8 mouse cellular contexts compared by ENCODE assay signal in genomic region chr10:58559098-58559497, GRCm38 (mm10).
DNase-seq lines count a peak whose midpoint lies in the region; ATAC-seq lines count a peak whose summit lies in the region.

No protein-coding gene starts in this region.

- H3K27ac ChIP-seq in limb, embryonic 10.5 days: no peak overlapping the region

- no peaks in the 10 kb centered on the region for H3K4me1 ChIP-seq in limb, embryonic 10.5 days

- no peaks in the 10 kb centered on the region for H3K9me3 ChIP-seq in limb, embryonic 10.5 days (replicated peaks)

- no peaks in the 10 kb centered on the region for H3K27me3 ChIP-seq in limb, embryonic 10.5 days (ENCODE audit: low read depth, poor library complexity, severe bottlenecking)

- WGBS in limb, embryonic 10.5 days: 28% methylated on average over 7 of the region's 7 CpGs

- H3K4me3 ChIP-seq in limb, embryonic 10.5 days: no peak overlapping the region

- peak; percentile 14 to 30 for DNase-seq in adrenal gland, adult 18-20 months (ENCODE audit: low spot score in 2 of 2)
- no peak for DNase-seq in adrenal gland, adult 8-10 months
- peak; percentile 17 to 38 for DNase-seq in urinary bladder, adult 18-20 months (ENCODE audit: low spot score in 2 of 2)
- DNase-seq in urinary bladder, postnatal 10 days (ENCODE audit: low spot score): no peak
- DNase-seq in embryo, embryonic 11 days: peak; percentile 58
- DNase-seq in limb, embryonic 10.5 days (ENCODE audit: low spot score): peak; percentile 63
- DNase-seq in retina, postnatal 7 days (ENCODE audit: low read depth, low spot score): peak; percentile 8

- ATAC-seq in hematopoietic stem cell, adult 5-6 weeks (replicated peaks in 1 of 2; ENCODE audit: insufficient read depth in 1 of 2, low FRiP score in 2 of 2, low TSS enrichment in 1 of 2, low read depth in 1 of 2, poor library complexity in 2 of 2, severe bottlenecking in 2 of 2): peak; percentile 63 to 74; a peak in 3 of 4 replicates

- no peaks in the 10 kb centered on the region for H3K36me3 ChIP-seq in limb, embryonic 10.5 days

Comparison
In these comparisons a context has a peak if more than half of its experiments do, and no peak if none do; other contexts are left out.
1. DNase-seq: peak in adrenal gland, adult 18-20 months (2 of 2), urinary bladder, adult 18-20 months (2 of 2), embryo, embryonic 11 days (single experiment), limb, embryonic 10.5 days (single experiment) and retina, postnatal 7 days (single experiment); none in adrenal gland, adult 8-10 months (single experiment) and urinary bladder, postnatal 10 days (single experiment).